Mouse (Mus musculus) cerebellum, adult 2 months (tissue): ENCODE measurements around the gene Pde6b.

ENCODE experiments used
- CTCF ChIP-seq: fragments of 200-500 bp; IDR thresholded peaks from 2 replicates; pipeline ENCODE4 v1.5.1; 2011; ENCODE audit warnings: low read depth, mild to moderate bottlenecking, control low read depth, low read length, moderate library complexity, borderline replicate concordance; ENCODE audit not compliant: insufficient read depth
- POLR2A ChIP-seq: fragments of 200-500 bp; IDR thresholded peaks from 2 replicates; pipeline ENCODE4 v1.6.1; 2011; ENCODE audit warnings: low read length, control low read depth, borderline replicate concordance; ENCODE audit not compliant: insufficient read depth

GRCm38 (mm10) chr5:108366984-108367841 is 21.0 kb upstream of the Pde6b start:
- TF ChIP-seq CTCF, result no peak
- no peak for TF ChIP-seq POLR2A
